In genomic region chr17:71561631-71562030, GRCm38 (mm10) we compare ENCODE assay signal across 9 mouse cellular contexts. TPM values are rescaled to one million over a fixed set of nuclear protein-coding genes. Genes with fewer than 3 reads are reported as not detected.
A peak's percentile ranks its signal among the peaks of the same experiment; 100 is the strongest.
DNase-seq lines count a peak whose midpoint lies in the region; ATAC-seq and TF ChIP-seq lines count a peak whose summit lies in the region.
"Had no signal": no experiment of that assay in that cellular context is flagged by ENCODE, and none has a peak within 500 bp of the region (broad histone marks: within the 10 kb centered on the region; RNA-seq: fewer than 3 reads in every experiment).

No protein-coding gene starts in this region.

- no peaks in the 10 kb centered on the region for H3K4me1 ChIP-seq in liver, embryonic 14.5 days (replicated peaks; ENCODE audit: control insufficient read depth in 2 of 2, insufficient read depth in 2 of 2, low read length in 1 of 2)
- H3K4me1 ChIP-seq in liver, embryonic 11.5 days (replicated peaks; ENCODE audit: control insufficient read depth, insufficient read depth, low read length) = no peaks in the 10 kb centered on the region
- no peaks in the 10 kb centered on the region for H3K4me1 ChIP-seq in embryonic facial prominence, embryonic 14.5 days (ENCODE audit: control insufficient read depth, insufficient read depth, low read length)
- H3K4me1 ChIP-seq: limb, embryonic 13.5 days had no signal

- DNase-seq in gastrocnemius, postnatal 10 days = peak; percentile 10
- no peak for DNase-seq in gastrocnemius, postnatal 36 days
- peak in 1 of 3 experiments; percentile 14 for DNase-seq in liver, embryonic 14.5 days (ENCODE audit: low read depth in 3 of 3, low spot score in 3 of 3)
- no peak for DNase-seq in liver, embryonic 11.5 days (ENCODE audit: low spot score)
- peak; percentile 53 for DNase-seq in MN1 (ENCODE audit: low spot score)
- peak; percentile 24 for DNase-seq in embryonic facial prominence, embryonic 14.5 days (ENCODE audit: low spot score)
- no peak for DNase-seq in ovary, postnatal 36 days (ENCODE audit: low spot score)

- no peak overlapping the region for H3K4me2 ChIP-seq in liver, embryonic 14.5 days (ENCODE audit: low read depth)
- no peak overlapping the region for H3K4me2 ChIP-seq in liver, embryonic 11.5 days
- H3K4me2 ChIP-seq in embryonic facial prominence, embryonic 14.5 days (ENCODE audit: low read depth, low read length) = no peak overlapping the region
- H3K4me2 ChIP-seq: limb, embryonic 13.5 days had no signal

- no peak overlapping the region for H3K27ac ChIP-seq in liver, embryonic 14.5 days
- H3K27ac ChIP-seq in liver, embryonic 11.5 days (ENCODE audit: low read depth, low read length) = no peak overlapping the region
- H3K27ac ChIP-seq in embryonic facial prominence, embryonic 14.5 days (replicated peaks; ENCODE audit: low read depth, low read length) = no peak overlapping the region
- H3K27ac ChIP-seq: limb, embryonic 13.5 days had no signal

- H3K4me3 ChIP-seq in liver, embryonic 14.5 days (ENCODE audit: insufficient read depth in 1 of 2, low read depth in 2 of 2, low read length in 2 of 2) = no peak overlapping the region
- no peak overlapping the region for H3K4me3 ChIP-seq in liver, embryonic 11.5 days (ENCODE audit: low read depth, low read length)
- no peak overlapping the region for H3K4me3 ChIP-seq in embryonic facial prominence, embryonic 14.5 days (ENCODE audit: low read depth, low read length)
- H3K4me3 ChIP-seq: limb, embryonic 13.5 days had no signal

- no peak for TF ChIP-seq EP300 in liver, embryonic 14.5 days (IDR thresholded peaks at IDR 0.05; ENCODE audit: low read depth)

- ATAC-seq in liver, embryonic 14.5 days (ENCODE audit: insufficient read depth) = no peak
- no peak for ATAC-seq in liver, embryonic 11.5 days (replicated peaks; ENCODE audit: low FRiP score)
- no peak for ATAC-seq in embryonic facial prominence, embryonic 14.5 days (ENCODE audit: low read depth)
- ATAC-seq in megakaryocyte-erythroid progenitor cell, adult 5-6 weeks (replicated peaks; ENCODE audit: low FRiP score, low TSS enrichment, poor library complexity, severe bottlenecking) = peak; percentile 71

- TF ChIP-seq CTCF in liver, embryonic 14.5 days (IDR thresholded peaks at IDR 0.05; ENCODE audit: low read depth) = peak; percentile 43; the same call in 1 of the 2 replicates

- H3K27me3 ChIP-seq in liver, embryonic 14.5 days (ENCODE audit: control insufficient read depth, insufficient read depth, low read length) = no peaks in the 10 kb centered on the region
- no peaks in the 10 kb centered on the region for H3K27me3 ChIP-seq in liver, embryonic 11.5 days (replicated peaks; ENCODE audit: control insufficient read depth, insufficient read depth, low read length)
- H3K27me3 ChIP-seq in embryonic facial prominence, embryonic 14.5 days (replicated peaks; ENCODE audit: control insufficient read depth, insufficient read depth, low read length) = no peaks in the 10 kb centered on the region; the same call in 1 of the 2 replicates
- H3K27me3 ChIP-seq: limb, embryonic 13.5 days had no signal

- intact Hi-C loops in gastrocnemius, postnatal 36 days (cut with DNase I) = no loop called here

- no peak overlapping the region for H3K9ac ChIP-seq in liver, embryonic 14.5 days (replicated peaks)
- H3K9ac ChIP-seq in liver, embryonic 11.5 days (ENCODE audit: low read depth, low read length) = no peak overlapping the region
- H3K9ac ChIP-seq in embryonic facial prominence, embryonic 14.5 days (ENCODE audit: low read depth, low read length) = no peak overlapping the region
- H3K9ac ChIP-seq: limb, embryonic 13.5 days had no signal

- H3K9me3 ChIP-seq in liver, embryonic 14.5 days (ENCODE audit: control insufficient read depth, low read length) = no peaks in the 10 kb centered on the region
- H3K9me3 ChIP-seq in liver, embryonic 11.5 days (ENCODE audit: control insufficient read depth, low read length) = no peaks in the 10 kb centered on the region
- no peaks in the 10 kb centered on the region for H3K9me3 ChIP-seq in embryonic facial prominence, embryonic 14.5 days (ENCODE audit: control insufficient read depth, low read length)
- H3K9me3 ChIP-seq: limb, embryonic 13.5 days had no signal

- no peaks in the 10 kb centered on the region for H3K36me3 ChIP-seq in liver, embryonic 14.5 days (replicated peaks; ENCODE audit: control insufficient read depth, insufficient read depth, low read depth)
- H3K36me3 ChIP-seq in liver, embryonic 11.5 days (ENCODE audit: control insufficient read depth, insufficient read depth, low read length) = no peaks in the 10 kb centered on the region
- no peaks in the 10 kb centered on the region for H3K36me3 ChIP-seq in embryonic facial prominence, embryonic 14.5 days (ENCODE audit: control insufficient read depth, insufficient read depth, low read length)
- H3K36me3 ChIP-seq: limb, embryonic 13.5 days had no signal

RNA-seq across cellular contexts. Expression of gene Spdya, which starts 9.8 kb away (rescaled TPM):
- total RNA-seq in gastrocnemius, postnatal 10 days (2021) = under 1 TPM; 0.12 to 0.32 TPM
- total RNA-seq in gastrocnemius, postnatal 36 days (2021) = under 1 TPM; 0.31 to 0.35 TPM
- 0.04 TPM in 1 of 2 replicates, not detected in the other for polyA plus RNA-seq in liver, embryonic 14.5 days (2012; rRNA removed)
- polyA plus RNA-seq in liver, embryonic 14.5 days (2014; fragmentation: Nextera tagmentation; extraction: Ambion mirVana) = 0.11 and 0.20 TPM in 2 replicates
- polyA plus RNA-seq in liver, embryonic 11.5 days (2014; fragmentation: Nextera tagmentation; extraction: Ambion mirVana) = 0.43 and 0.47 TPM in 2 replicates
- polyA plus RNA-seq in embryonic facial prominence, embryonic 14.5 days (2014; fragmentation: Nextera tagmentation; extraction: Ambion mirVana) = 0.29 and 1.0 TPM in 2 replicates
- total RNA-seq in megakaryocyte-erythroid progenitor cell, adult 5-6 weeks (2014; fragmentation: Nextera tagmentation) = not detected in 2 replicates
- total RNA-seq in megakaryocyte-erythroid progenitor cell, adult 5-6 weeks (2017) = not detected in 2 replicates

RNA-seq across cellular contexts. Expression of gene Ndc80, which starts 35.0 kb away (rescaled TPM):
- total RNA-seq in gastrocnemius, postnatal 10 days (2021) = 1 to 10 TPM; 5.2 to 5.7 TPM
- under 1 TPM; 0.33 to 0.57 TPM for total RNA-seq in gastrocnemius, postnatal 36 days (2021)
- polyA plus RNA-seq in liver, embryonic 14.5 days (2012; rRNA removed) = 5.5 and 16.1 TPM in 2 replicates
- polyA plus RNA-seq in liver, embryonic 14.5 days (2014; fragmentation: Nextera tagmentation; extraction: Ambion mirVana) = 33.3 and 34.2 TPM in 2 replicates
- 50.4 and 52.6 TPM in 2 replicates for polyA plus RNA-seq in liver, embryonic 11.5 days (2014; fragmentation: Nextera tagmentation; extraction: Ambion mirVana)
- polyA plus RNA-seq in embryonic facial prominence, embryonic 14.5 days (2014; fragmentation: Nextera tagmentation; extraction: Ambion mirVana) = 30.2 and 37.6 TPM in 2 replicates
- total RNA-seq in megakaryocyte-erythroid progenitor cell, adult 5-6 weeks (2014; fragmentation: Nextera tagmentation) = 25.1 and 35.8 TPM in 2 replicates
- 73.5 and 83.5 TPM in 2 replicates for total RNA-seq in megakaryocyte-erythroid progenitor cell, adult 5-6 weeks (2017)

RNA-seq across cellular contexts. Expression of gene Wdr43, which starts 54.1 kb away (rescaled TPM):
- 10 to 100 TPM; 28.4 to 34.5 TPM for total RNA-seq in gastrocnemius, postnatal 10 days (2021)
- 10 to 100 TPM; 20.3 to 31.9 TPM for total RNA-seq in gastrocnemius, postnatal 36 days (2021)
- polyA plus RNA-seq in liver, embryonic 14.5 days (2012; rRNA removed) = 20.1 and 26.2 TPM in 2 replicates
- 45.5 and 46.3 TPM in 2 replicates for polyA plus RNA-seq in liver, embryonic 14.5 days (2014; fragmentation: Nextera tagmentation; extraction: Ambion mirVana)
- 140 and 158 TPM in 2 replicates for polyA plus RNA-seq in liver, embryonic 11.5 days (2014; fragmentation: Nextera tagmentation; extraction: Ambion mirVana)
- 80.0 and 85.1 TPM in 2 replicates for polyA plus RNA-seq in embryonic facial prominence, embryonic 14.5 days (2014; fragmentation: Nextera tagmentation; extraction: Ambion mirVana)
- total RNA-seq in megakaryocyte-erythroid progenitor cell, adult 5-6 weeks (2014; fragmentation: Nextera tagmentation) = 147 and 179 TPM in 2 replicates
- 483 and 518 TPM in 2 replicates for total RNA-seq in megakaryocyte-erythroid progenitor cell, adult 5-6 weeks (2017)

Comparison
In these comparisons a context has a peak if more than half of its experiments do, and no peak if none do; other contexts are left out.
1. DNase-seq: peak in gastrocnemius, postnatal 10 days (single experiment), MN1 (single experiment) and embryonic facial prominence, embryonic 14.5 days (single experiment); none in gastrocnemius, postnatal 36 days (0 of 2), liver, embryonic 11.5 days (single experiment) and ovary, postnatal 36 days (single experiment).
2. RNA of gene Wdr43, which starts 54.1 kb away (total RNA-seq): 147 to 518 TPM in megakaryocyte-erythroid progenitor cell, adult 5-6 weeks; 28.4 to 34.5 TPM in gastrocnemius, postnatal 10 days and 20.3 to 31.9 TPM in gastrocnemius, postnatal 36 days; every median in the first group is over 4 times any median in the second.